Mouse (Mus musculus) kidney, adult 11 months (tissue): ENCODE measurements around the gene Rubcn.

Source experiments
- DNase-seq: peaks from one replicate; pipeline ENCODE4 v3.0.0; 2022

The Rubcn gene

DNA sequence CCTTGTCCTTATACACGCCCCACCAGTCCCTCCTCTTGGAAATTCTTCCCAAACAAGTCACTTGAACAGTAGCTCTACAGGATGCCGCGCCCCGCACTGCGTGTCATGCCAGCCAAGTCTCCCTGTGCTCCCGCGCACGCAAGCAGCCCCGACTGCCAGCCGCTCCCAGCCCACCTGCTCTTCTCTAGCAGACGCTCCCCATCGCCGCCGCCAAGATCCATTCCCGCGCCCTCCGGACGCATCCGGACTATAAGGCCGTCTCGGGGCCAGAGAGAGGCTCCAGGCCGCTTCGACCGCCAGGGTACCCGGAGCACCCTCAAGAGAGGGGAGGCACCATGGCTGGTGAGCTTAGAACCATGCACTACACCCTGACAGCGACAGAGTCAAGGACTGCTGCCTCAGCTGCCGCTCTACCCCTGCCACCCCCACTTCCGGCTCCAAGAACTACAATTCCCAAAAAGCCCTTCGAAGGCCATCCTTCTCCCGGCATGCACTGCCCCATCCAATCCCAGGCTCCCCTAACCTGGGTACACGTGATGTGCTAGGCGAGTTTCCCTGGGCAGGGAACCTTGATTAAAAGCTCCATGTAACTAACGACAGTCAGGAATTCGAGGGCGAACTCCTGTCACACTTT is 9.5 kb downstream of the Rubcn start:
- peak; percentile 92 for DNase-seq

DNA sequence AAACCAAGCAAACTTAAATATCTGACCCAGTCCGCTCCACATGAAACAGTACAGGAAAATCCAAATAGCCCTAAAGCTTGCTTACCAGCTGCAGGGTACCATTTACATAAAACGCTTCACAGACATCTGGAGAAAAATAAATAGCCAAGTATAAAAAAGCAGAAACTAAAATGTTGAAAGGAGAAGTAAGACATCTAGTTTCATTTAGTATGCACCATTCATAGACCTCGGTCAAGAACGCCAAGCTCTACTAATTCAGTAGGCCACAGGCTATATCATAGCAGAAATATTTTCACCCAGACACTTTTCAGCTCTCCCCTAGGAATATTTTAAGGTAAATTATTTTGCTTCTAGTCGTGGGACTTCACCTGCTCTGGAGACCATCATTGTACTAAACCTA is 10.9 kb downstream of the Rubcn start:
- no peak for DNase-seq

DNA sequence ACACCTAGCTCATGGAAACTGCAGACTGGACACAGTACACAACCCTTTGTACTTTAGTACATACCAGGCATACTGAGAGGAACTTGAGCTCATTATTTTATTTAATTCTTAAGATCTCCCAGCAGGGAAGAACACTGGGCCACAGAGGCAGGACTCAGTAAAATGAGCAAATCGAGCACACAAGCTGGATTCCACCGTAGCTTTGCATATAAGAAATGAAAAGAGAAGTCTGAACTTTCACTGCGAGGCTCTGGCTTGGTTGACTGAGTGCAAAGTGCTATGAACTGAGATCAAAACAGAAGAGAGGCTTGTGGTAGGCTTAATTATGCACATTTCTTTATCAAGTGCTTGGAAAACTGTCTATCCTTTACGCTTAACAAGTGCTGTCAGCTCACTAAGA is 12.2 kb downstream of the Rubcn start:
- DNase-seq = no peak

DNA sequence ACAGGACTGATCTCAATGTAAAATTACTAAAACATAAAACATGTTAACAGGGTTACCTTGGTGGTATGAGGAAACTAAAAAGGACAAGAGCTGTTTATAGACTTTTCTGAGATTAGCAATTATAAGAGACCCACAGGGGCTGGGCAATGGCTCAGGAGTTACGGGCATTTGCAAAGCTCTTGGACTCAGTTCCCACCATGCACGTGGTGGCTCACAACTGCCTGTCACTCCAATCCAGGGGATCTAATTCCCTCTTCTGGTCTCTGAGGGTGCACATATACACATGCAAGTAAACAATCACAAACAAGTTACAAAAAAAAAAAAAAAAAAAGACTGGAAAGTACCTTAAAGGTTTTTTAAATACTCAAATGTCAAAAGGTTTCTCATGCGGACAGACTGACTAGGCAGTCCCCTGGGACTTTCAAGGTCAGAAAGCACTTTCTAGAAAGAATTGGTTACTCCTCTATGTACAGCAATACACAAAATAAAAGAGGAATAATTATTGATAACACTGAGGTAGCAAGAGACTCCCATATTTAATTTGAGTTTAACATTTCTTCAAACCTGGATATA is 15.7 kb downstream of the Rubcn start:
- DNase-seq = no peak

DNA sequence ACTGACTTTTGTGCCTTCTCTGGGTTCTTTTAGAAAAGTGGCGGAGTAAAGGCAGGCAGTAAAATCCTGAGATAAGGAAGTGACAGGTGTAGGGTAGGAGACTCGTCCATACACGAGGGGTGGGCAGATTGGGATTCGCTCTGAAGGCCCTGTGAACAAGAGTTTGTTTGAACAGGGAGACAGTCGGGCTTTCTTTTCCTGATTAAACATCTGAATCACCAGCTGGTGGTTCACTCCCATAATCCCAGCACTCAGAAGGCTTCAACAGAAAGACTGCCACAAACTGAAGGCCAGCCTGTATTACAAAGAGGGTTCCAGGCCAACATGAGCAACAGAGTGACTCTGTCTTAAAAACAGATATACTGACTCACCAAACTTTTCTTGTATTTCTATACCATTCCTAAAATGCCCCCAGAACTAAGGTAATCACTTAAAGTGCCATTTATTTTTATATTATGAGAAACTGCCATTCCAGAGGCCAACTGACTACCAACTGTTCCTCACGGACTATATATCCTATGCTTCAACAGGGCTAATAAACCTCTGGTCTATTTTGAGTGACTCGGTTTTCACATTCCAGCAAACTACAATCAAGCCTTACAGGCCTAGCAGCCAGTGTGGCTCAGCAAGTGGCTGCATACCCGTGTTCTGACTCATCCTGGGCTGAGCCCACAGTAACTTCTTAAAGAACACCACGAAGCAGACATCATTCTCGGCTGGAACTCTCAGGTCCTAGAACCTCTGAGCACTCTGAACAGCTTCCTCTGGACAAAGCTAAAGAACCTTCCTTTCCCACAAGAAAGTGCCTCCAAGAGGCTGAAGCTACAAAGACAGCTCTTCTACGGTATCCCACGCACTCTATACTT is 18.6 kb downstream of the Rubcn start:
- no peak for DNase-seq

DNA sequence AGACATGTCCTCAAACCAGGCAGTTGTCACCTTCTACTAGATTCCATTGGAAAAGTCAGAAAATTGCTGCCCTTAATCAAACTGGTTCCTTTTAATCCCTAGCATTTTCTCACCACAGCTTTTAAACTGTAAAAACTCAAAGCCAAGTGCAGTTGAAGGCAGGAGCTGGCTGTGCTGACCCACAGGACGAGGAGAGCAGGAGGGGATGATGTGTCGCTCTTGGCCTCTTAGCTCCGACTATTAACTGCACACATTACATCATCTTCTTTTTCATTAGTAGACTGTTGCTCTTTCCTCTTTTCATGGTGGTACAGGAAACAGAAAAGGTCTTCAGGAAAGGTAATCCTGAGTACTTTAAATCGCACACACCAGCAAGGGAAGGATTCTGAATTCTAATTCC is 19.2 kb downstream of the Rubcn start:
- DNase-seq = no peak

DNA sequence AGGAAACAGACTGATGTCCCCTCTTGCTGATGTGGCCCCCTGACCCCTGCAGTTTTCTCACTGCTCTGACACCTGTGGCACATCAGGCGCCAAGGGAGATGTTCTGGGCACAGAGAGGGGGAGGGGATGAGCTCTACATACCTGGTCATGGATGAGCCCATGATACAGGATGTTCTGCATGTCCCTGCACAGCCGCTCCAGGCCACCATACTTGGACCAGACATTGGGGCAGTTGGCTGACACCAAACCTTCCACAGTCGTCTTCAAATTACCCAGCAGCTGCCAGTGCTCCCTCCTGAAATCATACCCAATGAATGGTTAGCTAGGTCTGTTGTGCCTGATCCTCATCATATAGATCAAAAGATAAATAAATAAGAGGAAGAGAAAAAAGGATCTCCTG is 20.8 kb downstream of the Rubcn start:
- no peak for DNase-seq

DNA sequence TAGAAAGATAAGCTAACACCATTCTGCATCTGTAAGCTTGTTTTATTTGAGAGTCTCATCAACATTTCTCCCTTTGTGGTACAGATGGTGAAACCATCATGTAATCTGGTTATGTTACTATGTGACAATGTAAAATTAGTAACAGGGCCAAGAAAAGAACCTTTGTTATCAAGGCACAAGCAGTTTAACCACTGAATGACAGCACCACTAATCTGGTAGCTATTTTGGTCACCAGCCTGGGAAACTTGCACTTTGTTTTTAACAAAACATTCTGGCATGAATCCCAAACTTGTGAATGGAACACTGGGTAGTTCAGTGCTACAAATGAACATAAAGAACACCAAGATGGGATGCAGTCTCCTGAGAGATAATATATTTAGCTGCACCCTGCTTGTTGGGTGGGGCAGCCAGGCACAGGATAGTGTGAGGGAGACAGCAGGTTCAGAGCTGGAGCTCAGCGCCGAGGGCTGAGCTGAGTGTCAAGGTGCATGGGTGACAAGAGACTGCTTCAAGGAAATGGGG is 23.5 kb downstream of the Rubcn start:
- DNase-seq = no peak

DNA sequence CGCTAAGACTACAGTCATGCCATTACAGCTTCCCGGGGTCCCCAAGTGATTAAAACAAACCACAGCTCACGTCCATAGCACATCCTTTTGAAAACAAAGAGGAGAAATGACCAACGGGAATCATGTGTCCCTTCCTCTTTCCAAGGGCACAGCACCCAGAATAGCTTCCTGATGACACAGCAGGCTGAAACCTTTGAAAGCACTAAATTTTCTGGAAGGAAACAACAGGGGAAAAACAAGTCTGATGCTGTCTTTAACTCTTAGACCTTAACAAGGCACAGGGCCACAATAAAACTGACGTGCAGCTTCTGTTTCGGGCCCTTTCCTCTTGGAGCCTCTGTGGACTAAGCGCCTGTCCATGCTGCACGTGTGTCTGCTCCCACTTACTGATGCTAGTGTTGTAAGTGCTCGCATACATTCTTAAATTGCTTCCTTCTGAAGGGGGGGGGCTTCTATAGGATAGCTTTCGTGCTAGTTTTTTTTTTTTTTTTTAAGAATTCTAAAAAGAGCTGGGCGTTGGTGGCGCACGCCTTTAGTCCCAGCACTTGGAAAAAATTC is 24.0 kb downstream of the Rubcn start:
- DNase-seq = no peak

DNA sequence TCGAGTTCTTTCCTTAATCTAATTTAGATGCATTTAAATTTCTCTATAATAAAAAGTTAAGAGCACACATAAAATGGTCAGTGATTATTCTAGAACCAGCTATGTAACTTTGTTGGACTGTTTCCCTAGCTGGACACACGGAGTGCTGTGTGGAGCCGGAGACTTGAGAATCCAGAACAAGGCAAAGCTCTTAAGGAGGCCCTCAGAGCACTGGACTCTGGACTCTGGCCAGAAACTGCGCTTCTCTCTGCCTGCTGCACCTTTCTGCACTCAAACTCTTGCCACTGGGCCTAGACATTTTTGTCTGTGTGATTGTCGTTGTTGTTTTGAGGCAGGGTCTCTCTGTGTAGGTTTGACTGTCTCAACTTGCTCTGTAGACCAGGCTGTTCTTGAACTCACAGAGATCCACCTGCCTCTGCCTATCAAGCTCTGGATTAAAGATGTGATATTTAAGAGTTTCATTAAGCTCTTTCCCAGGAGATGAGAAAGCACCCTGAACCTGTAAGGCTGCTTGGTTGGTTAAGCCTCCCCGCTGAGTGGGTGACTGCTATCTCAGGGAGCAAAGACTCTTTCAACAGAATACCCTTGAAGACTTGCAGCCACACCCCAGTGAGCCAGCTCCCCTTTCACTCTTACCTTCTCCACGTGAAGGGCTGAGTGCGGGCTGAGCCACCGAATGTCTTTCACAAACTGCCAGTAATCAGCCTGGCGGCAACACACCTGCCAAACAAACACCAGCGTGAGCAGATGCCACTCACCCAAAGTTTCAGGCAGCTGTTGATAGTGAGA is 28.3 kb downstream of the Rubcn start:
- DNase-seq = no peak

DNA sequence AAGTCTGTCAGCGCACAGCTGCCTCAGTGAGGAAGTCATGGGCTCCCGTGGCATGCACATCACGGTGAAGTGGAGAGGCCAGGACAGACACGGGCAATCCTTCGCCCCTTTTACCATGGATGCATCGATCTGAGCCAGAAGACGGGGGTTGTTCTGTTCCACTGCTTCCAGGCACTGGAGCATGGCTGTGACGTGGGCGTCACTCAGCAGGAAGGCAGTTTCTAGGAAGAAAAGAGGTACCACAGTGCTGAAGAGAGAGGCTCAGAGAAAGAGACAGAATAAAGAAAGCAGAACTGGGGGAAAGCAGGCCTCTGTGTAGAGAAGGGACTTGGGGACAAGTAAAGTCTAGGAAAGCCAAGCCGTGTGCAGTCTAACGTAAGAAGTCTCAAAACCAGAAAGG is 30.5 kb downstream of the Rubcn start:
- DNase-seq = no peak

DNA sequence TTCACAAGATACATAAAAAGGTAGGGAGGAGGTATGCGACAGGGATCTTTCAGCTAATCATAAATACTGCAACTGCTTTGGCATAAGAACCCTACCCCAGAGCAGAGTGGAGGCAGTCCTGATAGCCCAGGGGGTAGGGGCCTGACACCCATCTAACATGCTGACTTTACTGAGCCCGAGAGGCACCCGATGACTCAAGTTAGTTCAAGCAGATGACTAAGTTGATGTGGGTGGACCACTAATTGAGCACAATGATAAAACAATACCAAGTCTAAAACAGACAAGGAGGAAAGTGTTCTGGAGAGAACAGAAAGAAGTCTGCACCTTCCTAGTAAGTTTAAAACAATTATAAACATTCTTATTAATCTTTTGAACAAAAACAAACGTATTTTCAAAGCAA is 46.1 kb downstream of the Rubcn start:
- no peak for DNase-seq

DNA sequence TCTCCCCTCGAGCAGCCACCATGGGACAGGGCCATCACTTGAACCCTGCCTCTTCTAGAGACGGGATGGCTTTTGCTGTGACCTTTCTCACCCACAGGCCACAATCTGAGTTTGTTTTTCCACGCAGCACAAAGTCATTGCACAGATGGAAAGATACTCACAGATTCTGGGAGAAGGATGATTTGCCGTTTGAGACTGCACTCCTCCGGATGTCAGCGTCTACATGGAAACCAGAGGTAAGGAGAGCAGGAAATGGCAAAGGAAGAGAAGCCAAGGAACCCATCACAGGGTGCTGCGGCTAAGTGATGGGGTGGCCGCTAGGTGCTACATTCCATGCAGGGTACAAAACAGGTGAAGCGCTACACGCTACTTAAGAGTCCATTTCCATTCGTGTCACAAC is 48.5 kb downstream of the Rubcn start:
- no peak for DNase-seq

DNA sequence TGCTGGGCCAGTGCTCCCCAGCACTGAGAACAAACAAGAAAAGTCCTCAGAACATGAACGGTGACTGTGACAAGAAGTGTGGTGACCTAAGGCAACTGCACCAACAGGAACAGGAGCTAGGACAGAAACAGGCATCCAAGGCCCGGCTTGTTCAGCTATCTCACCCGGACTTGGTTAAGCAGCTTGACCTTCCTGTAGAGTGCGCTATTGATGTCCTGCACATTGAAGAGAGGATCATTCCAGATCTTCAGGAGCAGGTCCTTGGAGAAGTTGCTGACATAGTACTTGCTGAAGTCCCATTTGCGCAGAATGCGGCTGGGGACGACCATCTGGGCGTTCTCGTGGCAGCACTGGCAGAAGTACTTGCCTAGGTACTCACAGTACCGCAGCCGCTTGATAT is 51.0 kb downstream of the Rubcn start:
- no peak for DNase-seq

DNA sequence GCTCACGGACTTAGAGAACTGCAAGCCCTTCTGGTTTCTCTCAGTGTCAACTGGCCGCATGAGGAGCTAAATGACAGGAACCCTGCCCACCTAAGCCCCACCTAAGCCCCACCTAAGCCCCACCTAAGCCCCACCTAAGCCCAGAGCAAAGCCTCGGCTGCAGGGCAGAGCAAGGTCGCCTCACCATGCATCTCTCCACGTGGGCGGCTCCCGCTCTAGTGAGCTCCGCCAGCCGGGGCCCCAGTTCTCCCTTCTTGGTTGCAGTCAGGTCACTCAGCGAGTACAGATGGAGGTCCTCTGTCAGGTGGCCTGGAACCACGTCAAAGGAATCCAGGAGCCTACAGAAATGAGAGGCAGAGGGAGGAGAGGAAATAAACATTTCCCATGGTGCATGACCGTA is 52.2 kb downstream of the Rubcn start:
- no peak for DNase-seq

DNA sequence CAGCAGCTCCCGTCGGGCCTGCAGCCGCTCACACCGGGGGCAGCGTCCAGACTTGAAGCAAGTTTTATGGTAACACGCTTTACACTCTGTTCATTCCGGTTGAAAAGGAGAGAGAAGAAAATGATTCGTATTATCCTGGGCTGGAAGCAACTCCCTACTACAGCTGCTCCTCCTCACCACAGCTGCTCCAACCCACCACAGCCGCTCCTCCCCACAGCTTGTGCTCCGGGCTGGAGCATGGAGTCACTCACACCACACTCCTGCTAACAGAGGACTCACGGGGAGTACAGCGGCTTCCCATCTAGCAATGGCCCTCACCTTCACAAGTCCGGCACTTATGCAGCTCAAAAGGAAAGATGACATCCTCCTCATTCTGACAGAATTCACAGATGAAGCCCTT is 53.5 kb downstream of the Rubcn start:
- DNase-seq = no peak

DNA sequence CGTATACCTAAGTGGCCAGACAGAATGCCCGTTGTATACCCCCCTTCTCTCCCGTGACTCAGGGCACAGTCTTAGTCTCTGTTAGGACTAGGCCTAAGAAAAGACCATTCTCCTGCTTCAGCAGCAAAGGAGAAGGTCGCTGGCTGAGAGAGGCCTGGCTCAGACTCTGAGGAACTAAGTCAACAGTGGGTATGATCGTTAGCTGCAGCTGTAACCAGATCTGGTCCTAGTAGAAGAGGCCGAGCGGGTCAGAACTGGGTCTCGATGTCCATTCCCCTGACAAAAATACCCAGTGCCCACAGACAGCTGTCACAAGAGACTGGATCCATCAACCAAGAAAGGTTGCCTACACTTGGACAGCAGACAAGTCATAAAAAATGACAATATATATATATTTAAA is 54.1 kb downstream of the Rubcn start:
- no peak for DNase-seq

DNA sequence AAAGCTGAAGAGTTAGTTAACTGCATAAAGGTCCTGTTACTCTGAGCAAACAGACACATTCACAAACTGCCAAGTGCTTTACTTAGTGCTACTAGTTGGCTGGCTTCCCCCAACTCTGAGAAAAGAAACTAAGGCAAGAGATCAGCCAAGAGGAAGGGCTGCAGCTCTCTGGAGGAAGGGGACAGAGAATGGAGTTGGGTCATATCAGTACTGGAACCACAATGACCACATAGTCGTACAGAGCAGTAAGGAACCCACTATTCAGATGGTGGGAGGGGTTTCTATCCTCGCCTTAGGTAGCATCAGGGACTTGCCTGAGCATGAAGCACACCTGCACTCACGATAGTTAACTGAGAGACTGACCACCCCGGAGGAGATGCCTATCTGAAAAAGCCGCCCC is 54.7 kb downstream of the Rubcn start:
- no peak for DNase-seq

DNA sequence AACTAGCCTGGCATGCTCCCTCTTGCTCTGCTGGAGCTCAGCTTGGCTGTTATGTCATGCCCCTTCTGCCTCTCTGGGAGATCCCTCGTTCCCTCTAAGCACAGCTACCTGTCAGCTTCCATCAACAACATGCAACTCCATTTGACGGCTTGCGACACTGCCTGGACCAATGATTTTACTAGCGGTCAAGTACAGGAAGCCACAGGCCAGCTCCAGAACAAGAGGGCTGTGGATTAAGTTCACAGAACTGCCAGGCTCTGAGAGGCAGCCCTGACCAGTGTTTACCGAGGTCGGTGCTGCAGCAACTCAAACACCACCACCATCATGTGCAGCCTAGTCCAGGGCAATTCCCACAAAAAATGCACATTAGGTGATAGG is 55.1 kb downstream of the Rubcn start:
- no peak for DNase-seq

DNA sequence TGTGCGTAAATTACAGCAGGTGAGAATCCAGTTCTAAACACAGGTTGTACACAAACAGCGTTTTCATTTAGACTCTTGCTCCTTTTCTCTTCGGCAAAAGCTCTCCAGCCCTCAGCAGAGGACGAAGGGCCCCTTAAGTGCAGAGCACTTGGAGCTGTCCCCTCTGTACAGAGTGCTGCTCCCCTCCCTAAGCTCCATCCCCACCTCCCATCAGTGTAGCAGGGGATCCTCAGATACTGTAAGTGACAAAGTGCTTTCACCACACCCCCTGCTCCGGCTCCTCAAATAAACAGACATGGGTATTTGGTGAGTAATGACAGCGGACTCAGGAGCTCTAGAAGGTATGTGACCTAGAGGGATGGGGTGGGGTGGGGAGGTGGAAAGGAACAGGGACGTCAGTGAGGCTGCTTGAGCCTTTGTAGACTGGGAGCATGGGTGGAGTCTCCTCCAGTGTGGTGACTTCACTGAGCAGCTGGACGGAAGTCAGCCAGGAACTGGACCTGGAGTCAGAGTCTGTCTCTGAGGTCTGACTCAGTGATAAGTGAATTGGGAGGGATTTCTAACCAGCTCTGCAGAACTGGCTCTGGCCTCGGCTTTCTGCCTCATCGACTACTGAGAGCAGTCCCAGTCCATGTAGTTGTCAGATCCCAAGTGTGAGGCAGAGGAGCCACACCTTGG is 55.7 kb downstream of the Rubcn start:
- no peak for DNase-seq

DNA sequence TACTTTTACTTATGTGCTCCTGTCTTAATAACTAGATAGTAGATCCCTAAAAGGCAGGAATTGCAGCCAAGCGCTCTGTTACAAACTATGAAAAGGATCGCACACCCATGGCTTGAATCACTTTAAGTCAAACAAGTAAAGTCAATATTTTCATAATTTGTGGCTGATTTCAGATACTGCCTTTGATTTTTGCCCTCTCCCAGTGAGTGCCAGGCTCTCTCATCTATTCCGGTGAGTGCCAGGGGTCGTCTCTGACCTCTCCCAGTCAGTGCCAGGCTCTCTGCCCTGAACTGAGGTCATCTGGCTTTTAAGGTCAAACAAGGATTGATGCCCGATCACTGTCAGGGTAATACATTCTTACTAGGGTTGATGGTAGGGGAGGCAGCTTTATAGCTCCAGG is 59.1 kb downstream of the Rubcn start:
- no peak for DNase-seq

DNA sequence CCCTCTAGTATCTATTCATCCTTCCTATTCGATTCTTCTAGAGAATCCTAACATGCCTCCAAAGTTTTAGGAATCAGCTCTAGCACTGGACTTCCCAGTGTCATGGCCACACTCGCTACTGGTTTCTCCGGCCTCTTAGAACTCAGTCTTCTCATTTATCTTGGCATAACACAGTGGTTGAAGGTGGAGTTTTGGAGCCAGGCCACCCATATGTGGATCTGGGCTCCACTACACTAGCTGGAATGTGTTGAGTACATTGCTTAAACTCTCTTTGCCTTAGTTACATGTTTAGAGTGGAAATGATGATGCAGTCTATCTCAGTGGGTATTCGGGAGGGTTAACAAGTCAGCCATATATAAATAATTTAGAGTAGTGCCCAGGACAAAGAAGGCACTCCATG is 59.5 kb downstream of the Rubcn start:
- DNase-seq = no peak
